ENCODE assay signal across 18 mouse cellular contexts in genomic region chr8:86052003-86052402, GRCm38 (mm10).
A peak's percentile ranks its signal among the peaks of the same experiment; 100 is the strongest.
DNase-seq lines count a peak whose midpoint lies in the region; ATAC-seq and TF ChIP-seq lines count a peak whose summit lies in the region.
"Had no signal": no experiment of that assay in that cellular context is flagged by ENCODE, and none has a peak within 500 bp of the region (broad histone marks: within the 10 kb centered on the region; RNA-seq: fewer than 3 reads in every experiment).

No protein-coding gene starts in this region.

- peak; percentile 56; the same call in 1 of the 2 replicates for TF ChIP-seq EP300 in CH12.LX (IDR thresholded peaks at IDR 0.05; ENCODE audit: low read length)

- no peak overlapping the region for H3K27ac ChIP-seq in CH12.LX (ENCODE audit: insufficient read depth, low read depth)
- H3K27ac ChIP-seq: forebrain, embryonic 10.5 days; hindbrain, embryonic 10.5 days; limb, embryonic 10.5 days had no signal

- H3K4me2 ChIP-seq in CH12.LX (ENCODE audit: insufficient read depth, low read depth, poor library complexity, severe bottlenecking), result no peak overlapping the region

- no peak overlapping the region for H3K4me3 ChIP-seq in CH12.LX (replicated peaks in 1 of 3; ENCODE audit: low read depth in 2 of 3, low read length in 2 of 3, poor library complexity in 1 of 3)
- H3K4me3 ChIP-seq: forebrain, embryonic 10.5 days; hindbrain, embryonic 10.5 days; limb, embryonic 10.5 days had no signal

- peak; percentile 49 for DNase-seq in CH12.LX (ENCODE audit: extremely low read depth)
- peak; percentile 31 for DNase-seq in splenic B cell, adult 2 months (ENCODE audit: low read depth, low spot score)
- DNase-seq in thymus, postnatal 36 days, result peak; percentile 38 to 64
- no peak for DNase-seq in cerebellum, adult 11 months
- no peak for DNase-seq in lung, postnatal 14 days
- no peak for DNase-seq in right cerebral cortex, postnatal 10 days (ENCODE audit: low spot score in 2 of 2)
- DNase-seq: adrenal gland, adult 2 months; cerebellum, postnatal 25 days; kidney, adult 2 months; kidney, postnatal 25 days; liver, postnatal 0 days; lung, postnatal 10 days; retina, postnatal 1 day had no signal

- no peak for TF ChIP-seq POLR2A in CH12.LX (IDR thresholded peaks at IDR 0.05; ENCODE audit: low read depth, low read length)

- TF ChIP-seq CTCF in CH12.LX (conservative IDR thresholded peaks at IDR 0.05 in 1 of 2, IDR thresholded peaks at IDR 0.05 in 1 of 2; ENCODE audit: low read depth in 2 of 2, low read length in 2 of 2), result no peak

- H3K27me3 ChIP-seq in CH12.LX (replicated peaks), result no peaks in the 10 kb centered on the region
- no peaks in the 10 kb centered on the region for H3K27me3 ChIP-seq in splenic B cell, adult 2 months (ENCODE audit: control insufficient read depth, insufficient read depth, low read length, poor library complexity, severe bottlenecking)

- peaks cover 5 to 32% of the 10 kb centered on the region in 2 experiments for H3K36me3 ChIP-seq in CH12.LX (replicated peaks in 1 of 2; ENCODE audit: control insufficient read depth in 1 of 2, insufficient read depth in 1 of 2, low read length in 1 of 2)
- no peaks in the 10 kb centered on the region for H3K36me3 ChIP-seq in splenic B cell, adult 2 months (ENCODE audit: control insufficient read depth, insufficient read depth, low read length, poor library complexity, severe bottlenecking)

- in situ Hi-C loops in CH12.LX (cut with MboI; ENCODE audit: low pct_ligation_motif_present, low pct_unique_long_range_greater_than_20kb, low sequenced_read_pairs), result no loop called here

- dilution Hi-C loops in CH12.LX (cut with MboI; ENCODE audit: extremely low pct_ligation_motif_present, extremely low pct_unique_long_range_greater_than_20kb, low sequenced_read_pairs), result no loop called here

- no peaks in the 10 kb centered on the region for H3K9me3 ChIP-seq in CH12.LX (replicated peaks; ENCODE audit: low read length)
- H3K9me3 ChIP-seq: forebrain, embryonic 10.5 days; hindbrain, embryonic 10.5 days; limb, embryonic 10.5 days had no signal

- peaks cover 5 to 9% of the 10 kb centered on the region in 2 experiments; a peak in 3 of 4 replicates for H3K4me1 ChIP-seq in CH12.LX (ENCODE audit: control insufficient read depth in 1 of 2, insufficient read depth in 2 of 2)
- H3K4me1 ChIP-seq: forebrain, embryonic 10.5 days; hindbrain, embryonic 10.5 days; limb, embryonic 10.5 days had no signal

- no peaks in the 10 kb centered on the region for H3K79me2 ChIP-seq in CH12.LX (replicated peaks; ENCODE audit: control insufficient read depth, extremely low read depth, insufficient read depth, poor library complexity, severe bottlenecking)

- TF ChIP-seq RAD21 in CH12.LX (IDR thresholded peaks at IDR 0.05; ENCODE audit: low read depth, low read length), result peak; percentile 23

- peak; percentile 84 to 99 for ATAC-seq in hematopoietic stem cell, adult 5-6 weeks (replicated peaks in 1 of 2; ENCODE audit: insufficient read depth in 1 of 2, low FRiP score in 2 of 2, low TSS enrichment in 1 of 2, low read depth in 1 of 2, poor library complexity in 2 of 2, severe bottlenecking in 2 of 2)
- ATAC-seq: liver, postnatal 0 days; midbrain, embryonic 16.5 days had no signal

- H3K9ac ChIP-seq in CH12.LX (ENCODE audit: insufficient read depth, low read depth), result no peak overlapping the region
- H3K9ac ChIP-seq: liver, postnatal 0 days had no signal

TF ChIP-seq in CH12.LX, 34 proteins besides CTCF, POLR2A, EP300 and RAD21:
- TF ChIP-seq KAT2A (IDR thresholded peaks at IDR 0.05; ENCODE audit: insufficient replicate concordance, low read length), result no peak
- peak; percentile 78 for TF ChIP-seq IRF4 (IDR thresholded peaks at IDR 0.05; ENCODE audit: low read depth, low read length)
- no peak for TF ChIP-seq GABPA (IDR thresholded peaks at IDR 0.05; ENCODE audit: insufficient replicate concordance, low read depth, low read length)
- TF ChIP-seq E2F4 (IDR thresholded peaks at IDR 0.05; ENCODE audit: insufficient replicate concordance, low read depth, low read length), result no peak
- TF ChIP-seq JUND (conservative IDR thresholded peaks at IDR 0.05; ENCODE audit: low read depth, low read length), result no peak
- no peak for TF ChIP-seq NELFE (IDR thresholded peaks at IDR 0.05; ENCODE audit: low read depth, low read length)
- TF ChIP-seq UBTF (IDR thresholded peaks at IDR 0.05; ENCODE audit: low read depth, low read length), result no peak
- TF ChIP-seq ELF1 (IDR thresholded peaks at IDR 0.05; ENCODE audit: low read depth, low read length), result no peak
- TF ChIP-seq POLR2AphosphoS2 (IDR thresholded peaks at IDR 0.05; ENCODE audit: low read depth, low read length), result no peak
- no peak for TF ChIP-seq MAZ (IDR thresholded peaks at IDR 0.05; ENCODE audit: low read depth, low read length)
- TF ChIP-seq USF1 (IDR thresholded peaks at IDR 0.05; ENCODE audit: low read depth, low read length), result no peak
- no peak for TF ChIP-seq MXI1 (IDR thresholded peaks at IDR 0.05; ENCODE audit: low read depth, low read length)
- TF ChIP-seq ZNF384 (IDR thresholded peaks at IDR 0.05; ENCODE audit: low read depth, low read length), result no peak
- no peak for TF ChIP-seq ZKSCAN1 (IDR thresholded peaks at IDR 0.05; ENCODE audit: borderline replicate concordance, low read depth, low read length)
- TF ChIP-seq CHD2 (IDR thresholded peaks at IDR 0.05; ENCODE audit: low read length), result no peak
- TF ChIP-seq JUN (IDR thresholded peaks at IDR 0.05; ENCODE audit: insufficient read depth, low read depth, low read length), result no peak
- TF ChIP-seq BHLHE40 (IDR thresholded peaks at IDR 0.05; ENCODE audit: low read depth, low read length), result peak; percentile 98
- peak; percentile 71 for TF ChIP-seq ETS1 (conservative IDR thresholded peaks at IDR 0.05; ENCODE audit: low read depth, low read length)
- TF ChIP-seq SIN3A (IDR thresholded peaks at IDR 0.05; ENCODE audit: low read length), result no peak
- no peak for TF ChIP-seq MAX (IDR thresholded peaks at IDR 0.05; ENCODE audit: low read length)
- TF ChIP-seq MAFK (IDR thresholded peaks at IDR 0.05; ENCODE audit: insufficient replicate concordance, low read length), result no peak
- TF ChIP-seq PAX5 (IDR thresholded peaks at IDR 0.05; ENCODE audit: low read length), result no peak
- no peak for TF ChIP-seq NRF1 (IDR thresholded peaks at IDR 0.05; ENCODE audit: low read depth, low read length)
- no peak for TF ChIP-seq TCF12 (IDR thresholded peaks at IDR 0.05; ENCODE audit: low read depth, low read length)
- TF ChIP-seq USF2 (conservative IDR thresholded peaks at IDR 0.05; ENCODE audit: low read depth, low read length), result no peak
- TF ChIP-seq MEF2A (IDR thresholded peaks at IDR 0.05; ENCODE audit: borderline replicate concordance, low read depth, low read length), result no peak
- TF ChIP-seq HCFC1 (IDR thresholded peaks at IDR 0.05; ENCODE audit: low read depth, low read length), result no peak
- TF ChIP-seq SMC3 (IDR thresholded peaks at IDR 0.05; ENCODE audit: low read depth, low read length), result no peak
- TF ChIP-seq CHD1 (IDR thresholded peaks at IDR 0.05; ENCODE audit: low read depth, low read length), result no peak
- TF ChIP-seq TBP (conservative IDR thresholded peaks at IDR 0.05; ENCODE audit: low read depth, low read length), result no peak
- TF ChIP-seq ZMIZ1 (IDR thresholded peaks at IDR 0.05; ENCODE audit: low read depth, low read length), result no peak
- no peak for TF ChIP-seq ZC3H11A (IDR thresholded peaks at IDR 0.05; ENCODE audit: low read depth, low read length)
- no peak for TF ChIP-seq RCOR1 (conservative IDR thresholded peaks at IDR 0.05; ENCODE audit: low read depth, low read length)
- peak; percentile 37; the same call in 1 of the 2 replicates for TF ChIP-seq MYC (IDR thresholded peaks at IDR 0.05; ENCODE audit: low read depth, low read length)

Comparison
In these comparisons a context has a peak if more than half of its experiments do, and no peak if none do; other contexts are left out.
1. DNase-seq: peak in CH12.LX (single experiment), splenic B cell, adult 2 months (single experiment) and thymus, postnatal 36 days (2 of 2); none in cerebellum, adult 11 months (single experiment), lung, postnatal 14 days (single experiment) and right cerebral cortex, postnatal 10 days (0 of 2).